Mouse (Mus musculus) small intestine, adult 2 months (tissue): ENCODE data around the gene Sh3pxd2a. TPM values are rescaled to one million over a fixed set of nuclear protein-coding genes. Genes with fewer than 3 reads are reported as not detected.
A peak's percentile ranks its signal among the peaks of the same experiment; 100 is the strongest.

Source experiments
- H3K27ac ChIP-seq: fragments of 200-500 bp; 2 replicates; pipeline ENCODE4 v1.5.1; 2012; ENCODE audit warnings: low read depth, low read length, control low read depth, inconsistent platforms; ENCODE audit not compliant: insufficient read depth
- H3K27me3 ChIP-seq: fragments of 200-500 bp; 2 replicates; pipeline ENCODE4 v1.6.1; 2012; ENCODE audit warnings: mild to moderate bottlenecking, moderate library complexity, low read length, inconsistent platforms; ENCODE audit not compliant: control insufficient read depth, insufficient read depth
- H3K36me3 ChIP-seq: fragments of 200-500 bp; 2 replicates; pipeline ENCODE4 v1.6.1; 2012; ENCODE audit warnings: mild to moderate bottlenecking, low read length, control low read depth, inconsistent platforms; ENCODE audit not compliant: control insufficient read depth, insufficient read depth
- H3K4me1 ChIP-seq: fragments of 200-500 bp; 2 replicates; pipeline ENCODE4 v1.6.1; 2012; ENCODE audit warnings: low read length, inconsistent platforms, mixed read lengths; ENCODE audit not compliant: control insufficient read depth, insufficient read depth, insufficient read length
- H3K4me3 ChIP-seq: fragments of 200-500 bp; 2 replicates; pipeline ENCODE4 v1.5.1; 2012; ENCODE audit warnings: low read depth, mild to moderate bottlenecking, control low read depth, inconsistent platforms, low read length, moderate library complexity
- CTCF ChIP-seq: fragments of 200-500 bp; IDR thresholded peaks from 2 replicates; pipeline ENCODE4 v1.5.1; 2012; ENCODE audit warnings: low read depth, mild to moderate bottlenecking, control low read depth, inconsistent platforms, low read length, moderate library complexity, mixed read lengths; ENCODE audit not compliant: insufficient replicate concordance, insufficient read length; ENCODE audit errors: extremely low read depth
- POLR2A ChIP-seq: fragments of 200-500 bp; IDR thresholded peaks from 2 replicates; pipeline ENCODE4 v1.6.1; 2012; ENCODE audit warnings: low read depth, mild to moderate bottlenecking, control low read depth, inconsistent platforms, low read length, moderate library complexity
- WGBS: fragments of 180-500 bp; shearing (Covaris S2); methylation state at CpG from one replicate; pipeline ENCODE4 v1.1.7; 2018; 5-methylcytosine and 5-hydroxymethylcytosine counted together
- polyA plus RNA-seq: library from polyadenylated mRNA; depleted of rRNA; stranded (reverse); fragments of >200 nt; gene quantifications from 2 replicates; pipeline ENCODE4 v1.2.3, GENCODE M21; 2012

Sh3pxd2a gene
- polyA plus RNA-seq, 1 experiment, result 6.3 TPM

DNA sequence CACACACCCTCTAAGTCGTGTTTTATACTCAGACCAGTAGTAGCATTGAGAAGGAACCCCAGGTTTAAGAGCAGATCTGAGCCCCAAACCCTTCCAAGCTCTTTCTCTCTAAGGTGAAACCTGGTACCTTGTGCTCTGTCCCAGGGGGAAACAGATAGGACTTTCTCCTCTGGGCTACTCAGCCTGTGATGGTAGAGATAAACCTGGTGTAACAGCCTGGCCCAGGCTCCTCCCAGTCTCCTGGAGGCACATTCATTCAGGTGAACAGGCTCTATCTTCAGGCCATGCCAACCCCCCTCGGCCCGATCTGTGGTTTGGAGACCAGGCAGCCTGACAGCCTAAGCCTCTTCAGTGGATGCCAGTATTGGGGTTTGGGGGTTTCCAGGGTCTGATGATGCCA is 79.6 kb downstream of the Sh3pxd2a start:
- TF ChIP-seq CTCF (no peak), POLR2A (no peak)
- H3K27me3 ChIP-seq, result no peaks in the 10 kb centered on the region
- H3K4me3 ChIP-seq, result no peak overlapping the region
- 71% methylated on average over 3 of the region's 3 CpGs for WGBS
- no peak overlapping the region for H3K27ac ChIP-seq
- H3K36me3 ChIP-seq, result no peaks in the 10 kb centered on the region
- peaks cover 27% of the 10 kb centered on the region for H3K4me1 ChIP-seq

DNA sequence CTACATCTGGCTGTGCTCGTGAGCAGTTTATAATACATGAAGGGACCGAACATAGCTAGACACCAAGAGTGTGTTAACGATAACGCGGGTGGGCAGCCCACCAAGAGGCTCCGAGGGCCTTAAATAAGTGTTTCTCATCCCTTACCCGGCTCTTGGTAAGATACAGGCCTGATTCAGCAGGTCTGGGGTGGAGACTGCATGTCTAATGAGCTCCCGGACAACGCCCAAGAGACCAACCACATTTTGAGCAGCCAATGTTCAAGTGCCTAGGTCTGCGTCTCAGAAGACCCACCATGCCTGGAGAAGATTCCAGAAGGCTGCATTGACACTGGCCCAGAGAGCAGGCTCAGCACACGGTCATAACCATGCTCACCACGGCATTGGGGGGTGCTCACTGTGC is 80.2 kb downstream of the Sh3pxd2a start:
- H3K36me3 ChIP-seq, result no peaks in the 10 kb centered on the region
- WGBS, result 90% methylated on average over 12 of the region's 12 CpGs

DNA sequence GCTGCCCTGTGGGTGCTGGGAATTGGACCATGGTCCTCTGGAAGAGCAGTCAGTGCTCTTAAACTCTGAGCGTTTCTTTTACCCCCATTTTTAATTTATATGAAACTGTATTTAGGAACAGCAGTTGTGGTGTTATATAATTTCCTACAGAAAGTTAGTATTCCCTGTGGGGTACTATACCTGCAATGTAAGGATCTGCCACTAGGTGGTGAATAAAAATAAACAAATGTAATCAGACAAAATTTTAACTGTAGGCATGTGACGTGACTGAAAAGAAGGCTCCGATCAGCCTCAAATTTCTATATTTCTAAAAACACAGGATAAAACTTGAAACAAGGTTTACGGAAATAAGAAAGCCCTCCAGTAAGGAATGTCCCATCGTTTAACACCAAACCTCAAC is 81.9 kb downstream of the Sh3pxd2a start:
- no peak overlapping the region for H3K27ac ChIP-seq
- TF ChIP-seq POLR2A (no peak), CTCF (no peak)
- no peak overlapping the region for H3K4me3 ChIP-seq
- H3K36me3 ChIP-seq, result no peaks in the 10 kb centered on the region
- 61% methylated on average over 5 of the region's 5 CpGs for WGBS
- peaks cover 32% of the 10 kb centered on the region for H3K4me1 ChIP-seq
- no peaks in the 10 kb centered on the region for H3K27me3 ChIP-seq

More for the DNA sequence above, 80.2 kb downstream of the Sh3pxd2a start:
- Histone ChIP-seq H3K4me3 (no peak overlapping the region), H3K27me3 (no peaks in the 10 kb centered on the region), H3K27ac (no peak overlapping the region), H3K4me1 (peaks cover 30% of the 10 kb centered on the region)
- TF ChIP-seq CTCF (no peak), POLR2A (no peak)

DNA sequence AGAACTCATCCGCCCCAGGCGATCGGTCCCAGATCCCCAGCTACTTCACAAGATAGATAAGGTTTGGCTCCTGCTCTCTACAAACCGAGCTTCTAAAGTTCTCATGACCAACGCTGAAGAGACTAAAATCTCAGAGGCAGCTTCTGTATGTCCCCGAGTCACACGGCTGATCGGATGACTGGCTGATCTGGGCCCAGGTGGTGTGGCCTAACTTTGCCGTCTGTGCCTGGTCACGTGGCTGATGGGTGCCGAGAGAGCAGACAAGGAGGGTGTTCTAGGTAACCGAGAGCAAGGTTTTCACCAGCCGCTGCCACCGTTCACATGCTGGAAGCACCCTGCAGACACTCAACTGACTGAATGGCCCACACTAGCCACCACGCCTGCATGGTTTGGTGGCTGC is 83.2 kb downstream of the Sh3pxd2a start:
- no peak overlapping the region for H3K4me3 ChIP-seq
- H3K36me3 ChIP-seq, result no peaks in the 10 kb centered on the region
- peaks cover 25% of the 10 kb centered on the region for H3K4me1 ChIP-seq
- H3K27ac ChIP-seq, result no peak overlapping the region
- TF ChIP-seq CTCF (no peak), POLR2A (no peak)
- no peaks in the 10 kb centered on the region for H3K27me3 ChIP-seq
- WGBS, result 87% methylated on average over 15 of the region's 15 CpGs

DNA sequence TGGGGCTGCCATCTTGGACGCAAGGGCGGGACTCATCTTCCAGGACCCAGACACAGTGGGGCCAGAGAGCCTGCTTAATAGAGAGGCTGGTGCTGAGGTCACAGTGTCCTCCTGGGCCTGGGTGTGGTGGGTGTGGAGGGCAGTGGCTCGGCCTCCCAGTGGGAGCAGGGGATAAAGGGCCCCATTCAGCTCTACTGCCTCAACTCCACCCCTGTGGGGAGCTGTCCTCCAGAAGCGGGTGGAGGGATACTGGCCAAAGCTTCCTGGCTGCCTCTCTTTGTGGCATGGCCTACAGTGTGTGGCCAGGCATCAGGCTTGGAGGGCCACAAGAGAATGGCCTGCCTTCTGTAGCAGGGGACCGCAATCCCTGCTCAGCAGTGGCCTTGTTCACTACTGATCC is 85.1 kb downstream of the Sh3pxd2a start:
- Histone ChIP-seq H3K4me3 (no peak overlapping the region), H3K4me1 (peaks cover 7% of the 10 kb centered on the region), H3K36me3 (no peaks in the 10 kb centered on the region), H3K27ac (no peak overlapping the region), H3K27me3 (no peaks in the 10 kb centered on the region)
- 70% methylated on average over 5 of the region's 5 CpGs for WGBS
- TF ChIP-seq POLR2A, result no peak
- TF ChIP-seq CTCF, result no peak

DNA sequence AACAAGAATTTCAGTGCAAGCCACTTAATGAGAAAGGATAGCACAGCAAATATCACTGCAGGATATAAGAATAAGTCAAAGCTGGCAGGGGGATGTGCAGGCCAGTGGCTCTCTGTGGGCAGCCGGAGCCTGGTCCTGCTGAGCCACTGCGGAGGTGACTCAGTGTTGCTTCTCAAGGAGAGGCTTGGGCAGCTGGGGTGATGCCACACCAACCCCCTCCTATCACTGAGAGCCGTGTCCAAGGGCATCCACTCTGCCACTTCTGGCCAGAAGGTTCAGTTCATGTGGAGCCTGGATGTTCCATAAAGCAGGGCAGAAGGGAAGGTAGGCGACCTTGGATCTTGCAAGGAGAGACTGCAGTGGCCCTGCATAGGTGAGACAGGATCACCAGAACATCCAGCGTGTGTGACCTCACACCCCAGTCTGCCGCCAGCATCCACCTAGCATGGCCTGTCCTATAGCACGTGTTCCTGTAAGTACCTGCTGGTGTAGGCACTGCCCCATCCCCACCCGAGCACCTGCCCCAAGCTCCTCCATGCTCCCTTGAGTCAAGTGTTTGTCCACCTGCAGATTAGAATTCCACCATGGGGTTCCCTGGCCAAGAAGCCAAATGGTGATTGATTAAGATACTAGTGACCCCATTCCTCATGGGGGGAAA is 89.2 kb downstream of the Sh3pxd2a start:
- 88% methylated on average over 8 of the region's 8 CpGs for WGBS
- Histone ChIP-seq H3K4me1 (peaks cover 5% of the 10 kb centered on the region; the same call in 1 of the 2 replicates), H3K36me3 (no peaks in the 10 kb centered on the region), H3K27me3 (no peaks in the 10 kb centered on the region), H3K4me3 (no peak overlapping the region), H3K27ac (no peak overlapping the region)
- TF ChIP-seq CTCF (no peak), POLR2A (no peak)

DNA sequence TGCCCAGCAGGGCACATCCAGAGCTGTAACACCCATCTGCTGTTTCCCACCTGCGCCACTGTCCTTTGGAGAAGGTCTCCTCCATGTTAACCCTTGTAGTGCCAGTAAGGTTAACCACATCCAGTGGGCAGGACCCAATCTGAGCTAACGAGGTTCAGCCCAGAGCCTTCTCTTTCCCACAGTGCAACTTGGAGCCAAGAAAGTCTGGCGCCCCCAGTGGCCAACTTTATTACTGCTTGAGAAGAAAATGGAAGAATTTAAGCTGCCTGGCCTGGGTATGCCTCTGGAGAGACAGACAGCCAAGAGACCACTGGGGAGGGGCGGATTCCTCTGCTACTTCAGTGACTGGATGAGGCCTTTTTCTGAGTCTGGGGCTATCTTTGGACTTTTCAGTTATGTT is 89.8 kb downstream of the Sh3pxd2a start:
- TF ChIP-seq POLR2A (no peak), CTCF (peak; percentile 93; the same call in 1 of the 2 replicates)
- H3K4me3 ChIP-seq, result no peak overlapping the region
- H3K27ac ChIP-seq, result no peak overlapping the region
- no peaks in the 10 kb centered on the region for H3K36me3 ChIP-seq
- WGBS, result 33% methylated on average over 4 of the region's 4 CpGs
- peaks cover 5% of the 10 kb centered on the region; the same call in 1 of the 2 replicates for H3K4me1 ChIP-seq
- no peaks in the 10 kb centered on the region for H3K27me3 ChIP-seq

DNA sequence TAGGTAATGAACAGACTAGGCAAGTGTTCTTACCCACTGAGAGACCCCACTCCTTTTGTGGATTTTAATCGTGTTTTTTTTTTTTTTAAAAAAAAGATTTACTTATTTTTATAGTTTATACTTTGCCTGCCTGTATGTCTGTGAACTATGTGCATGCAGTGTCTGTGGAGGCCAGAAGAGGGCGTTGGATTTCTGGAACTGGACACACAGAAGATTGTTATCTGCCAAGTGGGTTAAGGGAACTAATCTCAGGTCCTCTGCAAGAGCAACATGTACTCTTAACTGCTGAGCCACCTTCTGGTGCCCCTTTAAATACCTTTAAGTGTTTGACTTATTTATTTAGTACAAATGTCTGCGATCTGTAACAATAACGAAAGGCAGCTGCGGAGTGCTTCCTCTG is 92.2 kb downstream of the Sh3pxd2a start:
- Histone ChIP-seq H3K27me3 (no peaks in the 10 kb centered on the region), H3K4me1 (peaks cover 3% of the 10 kb centered on the region), H3K36me3 (no peaks in the 10 kb centered on the region), H3K27ac (no peak overlapping the region), H3K4me3 (no peak overlapping the region)
- 78% methylated on average over 5 of the region's 5 CpGs for WGBS
- no peak for TF ChIP-seq POLR2A
- no peak for TF ChIP-seq CTCF
